Mouse (Mus musculus) brain, adult 2 months (tissue): ENCODE measurements around the gene Olfr605.
"Not testable (repeated sequence)": the region's sequence is repeated elsewhere in the genome, so short reads cannot be mapped to it uniquely, and the experiment has no call there.

Experiments used
- DNase-seq: peaks from one replicate; pipeline ENCODE4 v3.0.0; 2011; ENCODE audit warnings: low read depth, low spot score

Olfr605 gene

DNA sequence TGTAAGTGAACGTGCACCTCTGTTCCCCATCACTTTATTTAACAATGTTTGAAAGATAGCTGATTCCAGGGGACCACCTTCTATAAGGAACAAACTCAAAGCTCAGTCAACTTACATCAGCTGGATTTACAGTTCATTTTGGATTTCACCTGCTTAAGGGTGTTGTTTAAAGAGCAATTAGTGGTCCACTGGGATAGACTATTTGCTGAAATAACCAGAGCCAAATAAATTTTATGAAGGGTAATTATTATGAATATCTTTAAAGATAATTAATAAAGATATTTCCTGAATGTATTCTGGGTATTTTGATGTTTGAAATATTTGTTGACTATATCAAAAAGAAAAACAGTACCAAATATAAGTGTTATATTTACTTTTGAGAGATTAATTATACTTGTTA is at the start of gene Olfr605:
Gene Olfr605 (minus strand): TSS at position 101 of the 400 bp plus-strand sequence.
- DNase-seq = no peak

DNA sequence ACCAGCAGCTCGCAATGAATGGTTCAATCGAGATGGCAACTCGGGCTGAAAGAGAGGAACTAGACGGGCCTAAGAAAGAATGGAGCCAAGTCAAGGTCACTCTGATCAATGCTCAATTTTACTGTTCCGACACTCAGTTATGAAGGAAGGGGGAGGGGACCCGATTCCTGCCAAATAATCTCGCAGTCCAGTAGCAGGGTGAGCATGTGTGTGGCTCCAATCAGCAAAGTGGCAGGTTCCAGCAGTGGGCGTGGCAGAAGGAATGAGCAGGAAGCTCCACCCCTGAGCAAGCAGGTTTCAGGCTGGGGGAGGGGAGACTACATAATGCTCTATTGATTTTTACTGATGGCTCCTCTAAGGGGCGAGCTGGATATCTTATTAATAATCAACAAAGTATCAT is 31.9 kb upstream of the Olfr605 start:
- DNase-seq = not testable (repeated sequence)

DNA sequence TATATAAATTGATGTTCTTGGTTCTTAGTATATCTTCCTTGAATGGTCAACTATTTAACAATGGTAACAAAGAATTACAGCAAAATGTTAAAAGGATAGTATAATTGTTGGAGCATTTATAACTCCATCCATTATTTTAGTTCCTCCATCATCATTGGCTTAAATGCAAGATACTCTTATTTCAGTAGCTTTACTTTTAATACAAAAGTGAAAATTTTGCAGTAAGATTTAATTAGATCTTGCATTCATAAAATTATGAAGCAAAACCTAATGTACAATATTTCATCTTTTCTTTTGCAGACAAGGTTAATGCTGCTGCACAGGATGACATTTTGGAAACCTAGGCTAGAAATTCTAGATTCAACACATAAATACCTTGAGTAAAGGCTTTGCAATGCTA is 24.3 kb upstream of the Olfr605 start, which contains the start of gene Olfr608:
Gene Olfr608 (plus strand): TSS at position 301 of the 400 bp plus-strand sequence.
- no peak for DNase-seq

DNA sequence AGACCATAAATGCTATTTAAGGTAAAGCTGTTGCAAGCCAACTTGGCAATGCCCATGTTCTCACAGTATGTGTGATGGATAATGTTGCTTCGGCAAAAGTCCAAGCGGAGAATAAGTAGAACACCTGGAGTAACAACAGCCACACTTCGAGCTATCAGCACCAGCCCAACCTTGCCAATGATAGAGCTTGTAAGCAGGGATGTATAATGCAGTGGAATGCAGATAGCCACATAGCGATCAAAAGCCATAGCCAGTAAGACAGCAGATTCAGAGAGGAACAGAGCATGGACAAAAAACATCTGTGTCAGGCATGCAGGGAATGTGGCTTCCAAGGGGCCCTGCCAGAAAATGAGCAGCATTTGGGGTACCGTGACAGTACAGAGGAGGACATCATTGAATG is 15.4 kb upstream of the Olfr605 start:
- no peak for DNase-seq

DNA sequence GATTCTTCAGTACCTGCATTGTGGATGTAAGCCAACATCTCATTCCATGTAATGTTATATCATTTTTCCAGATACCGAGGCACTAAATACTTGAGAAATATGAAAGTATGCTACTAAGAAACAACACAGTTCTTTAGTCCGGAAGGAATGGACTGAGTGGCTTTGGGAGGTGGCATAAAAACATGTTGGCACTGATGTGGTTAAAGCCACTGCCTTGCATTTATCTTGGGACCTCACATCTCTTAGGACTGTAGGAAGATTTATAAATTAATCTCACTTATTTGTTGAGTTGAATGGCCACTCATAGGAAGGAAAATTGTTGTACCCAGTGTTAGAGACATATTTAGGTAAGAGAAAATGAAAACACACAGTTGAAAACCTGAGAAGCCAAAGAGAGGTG is 3.5 kb upstream of the Olfr605 start, which contains the start of gene Olfr606:
Gene Olfr606 (plus strand): TSS at position 301 of the 400 bp plus-strand sequence.
- no peak for DNase-seq

DNA sequence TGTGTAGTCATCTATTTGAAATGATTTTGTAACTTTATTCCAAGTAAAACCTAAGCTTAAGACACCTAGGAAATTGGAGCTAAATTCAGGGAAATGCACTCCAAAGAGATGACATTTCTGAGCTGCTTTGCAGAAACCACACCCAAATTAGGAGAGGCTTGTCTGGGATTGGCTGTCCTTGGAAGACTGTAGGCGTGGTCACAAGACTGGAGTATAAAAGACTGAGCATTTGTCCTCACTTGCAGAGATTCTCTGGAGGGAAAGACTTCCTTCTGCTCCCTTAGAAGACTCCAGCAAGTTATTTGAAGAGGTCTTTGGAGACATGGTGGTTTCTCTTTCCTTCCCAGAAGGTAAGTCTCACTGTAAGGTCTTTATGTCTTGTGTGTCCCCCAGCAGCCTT is 30.5 kb downstream of the Olfr605 start, which contains the start of gene Usp17lc:
Gene Usp17lc (plus strand): TSS at position 301 of the 400 bp plus-strand sequence.
- not testable (repeated sequence) for DNase-seq

DNA sequence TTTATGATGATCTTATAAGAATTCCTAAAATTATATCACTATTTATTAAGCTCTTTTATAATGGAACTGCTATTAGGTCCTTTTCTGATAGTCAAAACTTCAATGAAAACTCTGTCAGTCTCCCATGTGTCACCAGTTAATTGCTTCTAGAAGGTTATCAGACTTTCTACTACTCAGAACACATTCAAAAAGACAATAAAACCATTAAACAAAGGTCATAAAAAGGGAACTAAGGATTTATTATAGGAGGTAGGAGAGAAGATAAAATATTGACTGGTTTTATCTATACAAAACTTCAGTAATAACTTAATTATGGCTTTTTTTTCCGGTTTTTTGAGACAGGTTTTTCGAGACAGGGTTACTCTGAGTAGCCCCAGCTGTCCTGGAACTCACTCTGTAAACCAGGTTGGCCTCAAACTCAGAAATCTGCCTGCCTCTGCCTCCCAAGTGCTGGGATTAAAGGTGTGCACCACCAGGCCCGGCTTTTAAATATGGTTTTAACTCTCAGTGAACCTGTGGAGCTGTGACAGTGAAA is 38.7 kb downstream of the Olfr605 start:
- DNase-seq = not testable (repeated sequence)

DNA sequence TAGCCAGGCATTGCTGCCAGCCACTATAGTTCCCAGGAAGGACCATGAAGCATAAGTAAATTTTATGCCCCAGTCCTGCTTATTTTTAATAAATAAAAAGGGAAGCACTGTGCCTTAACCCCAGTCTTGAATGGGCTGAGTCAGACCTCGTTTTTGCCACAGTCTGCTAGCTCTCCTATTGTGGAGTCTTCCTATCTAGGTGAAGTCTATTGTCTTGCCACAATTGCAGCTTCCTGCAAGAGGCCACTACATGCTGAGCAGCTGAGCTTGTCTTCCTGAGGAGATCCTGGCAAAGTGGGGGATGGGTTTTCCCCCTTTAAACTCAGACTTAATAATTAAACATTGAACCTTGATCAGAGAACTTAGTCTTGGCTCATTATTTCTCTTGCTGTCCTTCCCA is 46.3 kb downstream of the Olfr605 start:
- no peak for DNase-seq

DNA sequence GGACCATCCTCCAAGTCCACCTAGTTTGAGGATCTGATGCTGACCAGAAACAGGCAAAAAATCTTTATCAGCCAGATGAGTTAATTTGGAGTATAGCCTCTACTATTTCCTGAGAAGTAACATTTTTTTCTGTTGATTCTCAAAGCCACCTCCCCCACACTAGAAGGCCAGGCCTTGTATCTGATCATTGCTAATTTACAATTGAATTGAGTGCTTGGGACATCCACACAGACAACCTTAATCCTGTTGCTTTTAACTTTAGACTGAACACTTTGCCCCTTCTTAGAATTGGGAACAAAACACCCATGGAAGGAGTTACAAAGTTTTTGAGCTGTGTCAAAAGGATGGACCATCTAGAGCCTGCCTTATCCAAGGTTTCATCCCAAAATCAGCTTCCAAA is 47.5 kb downstream of the Olfr605 start:
- no peak for DNase-seq
